Mouse (Mus musculus): ENCODE data around the gene B230217C12Rik.

GRCm38 (mm10) chr11:97836541-97836940 lies 4.0 kb upstream of the B230217C12Rik start:
- no peak for TF ChIP-seq CTCF (IDR thresholded peaks at IDR 0.05; ENCODE audit: low read depth)
- no peak for TF ChIP-seq EP300 (optimal IDR thresholded peaks at IDR 0.05)

Data from stomach, postnatal 0 days (tissue).